Mouse (Mus musculus) large intestine, adult 2 months (tissue): ENCODE data around the gene A030005K14Rik. TPM values are rescaled to one million over a fixed set of nuclear protein-coding genes. Genes with fewer than 3 reads are reported as not detected.

ENCODE experiments used
- DNase-seq: peaks from one replicate; pipeline ENCODE4 v3.0.0-alpha.2; 2012; ENCODE audit warnings: low read depth, low spot score
- WGBS: fragments of 180-500 bp; shearing (Covaris S2); methylation state at CpG from one replicate; pipeline ENCODE4 v1.1.7; 2018; 5-methylcytosine and 5-hydroxymethylcytosine counted together
- polyA plus RNA-seq: library from polyadenylated mRNA; depleted of rRNA; stranded (reverse); fragments of >200 nt; gene quantifications from 2 replicates; pipeline ENCODE4 v1.2.3, GENCODE M21; 2012; rRNA removed

Gene A030005K14Rik
- polyA plus RNA-seq, 1 experiment = not detected

DNA sequence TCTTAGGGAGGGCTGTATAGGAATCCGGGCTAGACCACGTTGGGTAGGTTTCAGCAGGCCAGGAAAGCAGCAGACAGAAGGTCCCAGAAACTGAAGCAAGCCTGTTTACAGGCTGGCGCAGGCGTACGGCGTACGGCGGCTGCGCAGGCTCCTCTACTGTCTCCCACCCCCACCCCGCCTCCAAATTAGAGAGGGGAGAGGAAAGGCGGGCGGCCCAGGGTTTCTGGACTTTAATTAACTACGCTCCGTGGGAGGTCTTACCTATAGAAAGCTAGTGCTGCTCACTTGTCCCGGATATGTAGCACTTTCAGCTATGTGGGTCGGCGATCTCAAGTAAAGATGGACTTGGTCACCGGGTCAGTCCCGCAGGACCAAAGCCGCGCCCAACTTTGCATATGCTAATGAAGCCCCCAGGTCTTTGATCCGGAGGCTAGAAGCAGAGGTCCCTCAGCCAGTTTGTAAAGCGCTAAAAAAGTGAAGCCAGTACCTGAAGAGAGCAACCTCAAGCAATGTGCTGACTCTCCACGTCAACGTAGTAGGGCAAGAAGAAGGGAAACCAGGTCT is 21.0 kb downstream of the A030005K14Rik start, which contains the start of gene Slc19a3:
Gene Slc19a3 (minus strand): TSS at position 340 of the 564 bp plus-strand sequence.
- DNase-seq = no peak
- WGBS = 3% methylated on average over 25 of the region's 25 CpGs

DNA sequence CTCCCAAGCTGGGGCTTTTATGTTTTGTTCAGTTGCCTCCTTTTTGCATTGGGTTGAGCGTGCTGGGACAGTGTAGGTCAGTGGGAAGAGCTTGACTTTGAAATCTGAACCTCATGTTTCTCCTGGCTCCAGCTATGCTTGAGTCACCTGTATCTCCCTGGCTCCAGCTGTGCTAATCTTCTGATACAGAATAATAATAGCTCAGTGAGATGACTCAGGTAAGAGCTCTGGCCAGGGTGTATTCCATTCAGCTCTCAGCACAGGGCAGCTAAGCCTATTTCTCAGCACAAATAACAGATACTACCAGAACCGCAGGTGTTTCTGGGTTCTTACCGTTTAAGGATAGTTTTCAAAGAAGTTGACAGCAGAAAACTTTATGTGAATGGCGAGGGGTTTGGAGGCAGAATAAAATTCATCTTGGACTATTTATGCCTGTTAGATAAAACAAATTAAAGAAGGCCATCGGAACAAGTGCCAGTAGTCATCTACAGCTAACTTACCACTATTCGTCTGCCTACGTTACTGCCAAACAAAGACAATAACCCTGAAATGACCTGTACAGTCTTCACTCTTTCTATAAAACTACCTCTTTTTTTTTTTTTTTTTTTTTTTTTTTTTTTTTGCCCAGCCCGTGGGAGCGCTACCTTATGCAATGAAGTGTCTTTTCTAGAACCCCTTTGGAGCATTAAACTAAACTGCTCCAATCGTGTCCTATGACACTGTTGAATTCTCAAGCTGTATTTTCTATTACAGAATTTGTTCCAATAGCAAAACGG is 22.1 kb downstream of the A030005K14Rik start:
- 86% methylated on average over 11 of the region's 11 CpGs for WGBS
- no peak for DNase-seq

- WGBS = 66% methylated on average over 5 of the region's 5 CpGs
Measured at GRCm38 (mm10) chr1:83034509-83034908, 24.7 kb downstream of the A030005K14Rik start.

GRCm38 (mm10) chr1:83032508-83032907 is 26.7 kb downstream of the A030005K14Rik start:
- 65% methylated on average over 6 of the region's 6 CpGs for WGBS
- DNase-seq = no peak

More at GRCm38 (mm10) chr1:83034509-83034908, 24.7 kb downstream of the A030005K14Rik start:
- no peak for DNase-seq

GRCm38 (mm10) chr1:83031950-83032349 is 27.2 kb downstream of the A030005K14Rik start:
- DNase-seq = no peak
- 26% methylated on average over 1 of the region's 1 CpGs for WGBS

GRCm38 (mm10) chr1:83016556-83016955 is 42.6 kb downstream of the A030005K14Rik start:
- DNase-seq = no peak
- 23% methylated on average over 1 of the region's 1 CpGs for WGBS

DNA sequence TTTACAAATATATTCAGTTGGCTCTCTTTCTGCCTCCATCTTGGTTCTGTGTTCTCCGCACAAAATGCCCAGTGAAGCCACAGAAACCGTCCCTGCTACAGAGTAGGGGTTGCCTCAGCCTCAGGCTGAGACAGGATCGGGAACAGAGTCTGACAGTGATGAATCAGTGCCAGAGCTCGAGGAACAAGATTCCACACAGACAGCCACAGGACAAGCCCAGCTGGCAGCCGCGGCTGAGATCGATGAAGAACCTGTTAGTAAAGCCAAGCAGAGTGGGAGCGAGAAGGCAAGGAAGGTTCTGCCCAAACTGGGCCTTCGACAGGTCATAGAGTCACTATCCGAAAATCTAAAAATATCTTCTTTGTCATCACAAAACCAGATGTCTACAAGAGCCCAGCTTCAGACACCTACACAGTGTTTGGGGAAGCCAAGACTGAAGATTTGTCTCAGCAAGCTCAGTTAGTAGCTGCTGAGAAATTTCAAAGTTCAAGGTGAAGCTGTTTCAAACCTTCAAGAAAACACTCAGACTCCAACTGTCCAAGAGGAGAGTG is 43.8 kb downstream of the A030005K14Rik start:
- WGBS = 82% methylated on average over 10 of the region's 10 CpGs

GRCm38 (mm10) chr1:83014477-83014876 is 44.7 kb downstream of the A030005K14Rik start:
- 53% methylated on average over 3 of the region's 3 CpGs for WGBS

More for the DNA sequence above, 43.8 kb downstream of the A030005K14Rik start:
- DNase-seq = no peak

More at GRCm38 (mm10) chr1:83014477-83014876, 44.7 kb downstream of the A030005K14Rik start:
- no peak for DNase-seq

Other genes with a start within 250 kb of the A030005K14Rik start
- 35.2 and 46.2 TPM in 2 replicates for gene Agfg1, start 219.9 kb downstream of the A030005K14Rik start, polyA plus RNA-seq
- 0.74 and 1.2 TPM in 2 replicates for gene A030005L19Rik, start 146.1 kb downstream of the A030005K14Rik start, polyA plus RNA-seq
- not detected in 2 replicates for gene A030014E15Rik, start 134.5 kb downstream of the A030005K14Rik start, polyA plus RNA-seq
- gene Gm6217, start 128.0 kb downstream of the A030005K14Rik start, polyA plus RNA-seq = not detected in 2 replicates
- not detected in 2 replicates for gene A030003K21Rik, start 116.0 kb downstream of the A030005K14Rik start, polyA plus RNA-seq
- not detected in 2 replicates for gene Gm7544, start 103.4 kb downstream of the A030005K14Rik start, polyA plus RNA-seq
- not detected in 2 replicates for gene Gm47955, start 99.1 kb downstream of the A030005K14Rik start, polyA plus RNA-seq
- not detected in 2 replicates for gene Gm47959, start 58.8 kb downstream of the A030005K14Rik start, polyA plus RNA-seq
- 0.12 and 0.60 TPM in 2 replicates for gene Slc19a3, start 20.9 kb downstream of the A030005K14Rik start, polyA plus RNA-seq
- gene Krtap28-10, start 16.9 kb downstream of the A030005K14Rik start, polyA plus RNA-seq = not detected in 2 replicates
- gene Gm47969, start 14.4 kb downstream of the A030005K14Rik start, polyA plus RNA-seq = not detected in 2 replicates
- gene Krtap28-13, start 1.6 kb upstream of the A030005K14Rik start, polyA plus RNA-seq = not detected in 2 replicates
- gene Ccl20, start 57.4 kb upstream of the A030005K14Rik start, polyA plus RNA-seq = 3.6 and 6.0 TPM in 2 replicates
- not detected in 2 replicates for gene Daw1, start 100.4 kb upstream of the A030005K14Rik start, polyA plus RNA-seq